Mouse (Mus musculus): ENCODE measurements around the gene Olfr690. TPM values are rescaled to one million over a fixed set of nuclear protein-coding genes. Genes with fewer than 3 reads are reported as not detected.

Gene Olfr690
- not detected in 2 replicates for polyA plus RNA-seq (2012; rRNA removed)

DNA sequence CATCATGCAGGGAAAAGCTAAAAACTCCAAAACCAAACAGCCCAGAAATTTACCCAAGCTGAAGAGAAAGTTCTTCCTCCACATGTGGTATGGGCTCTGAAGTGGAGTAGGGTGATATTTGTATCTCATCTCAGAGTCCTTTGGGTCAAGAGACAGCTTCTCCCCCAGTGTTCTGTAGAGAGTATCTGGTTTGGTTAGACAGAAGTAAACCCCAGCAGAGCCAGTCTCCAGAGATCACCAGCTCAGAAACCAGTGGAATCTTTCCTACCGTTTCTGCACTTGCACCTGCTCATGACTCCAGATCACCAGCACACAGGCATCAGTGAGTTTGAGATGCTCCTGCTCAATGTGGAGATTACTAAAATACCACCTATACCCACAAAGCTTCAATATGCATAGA is at the start of gene Olfr690:
Olfr690 (minus strand) TSS at position 101 of the 400 bp plus-strand sequence.
- 81% methylated on average over 1 of the region's 1 CpGs for WGBS
- Histone ChIP-seq H3K27me3 (ENCODE audit: control insufficient read depth, insufficient read depth, low read length) (no peaks in the 10 kb centered on the region), H3K4me1 (replicated peaks; ENCODE audit: control insufficient read depth, insufficient read depth, low read length) (no peaks in the 10 kb centered on the region), H3K36me3 (ENCODE audit: control insufficient read depth, insufficient read depth, low read length) (no peaks in the 10 kb centered on the region), H3K4me3 (ENCODE audit: control insufficient read depth, insufficient read depth, low read length) (no peak within 1 kb of the TSS), H3K27ac (ENCODE audit: control insufficient read depth, insufficient read depth, low read length) (no peak within 1 kb of the TSS)
- TF ChIP-seq CTCF (IDR thresholded peaks at IDR 0.05; ENCODE audit: borderline replicate concordance, control insufficient read depth, extremely low read depth, insufficient read depth, low read length, poor library complexity) (no peak), POLR2A (IDR thresholded peaks at IDR 0.05; ENCODE audit: control insufficient read depth, extremely low read depth, insufficient read depth, low read length, poor library complexity) (no peak)
- DNase-seq, result no peak

DNA sequence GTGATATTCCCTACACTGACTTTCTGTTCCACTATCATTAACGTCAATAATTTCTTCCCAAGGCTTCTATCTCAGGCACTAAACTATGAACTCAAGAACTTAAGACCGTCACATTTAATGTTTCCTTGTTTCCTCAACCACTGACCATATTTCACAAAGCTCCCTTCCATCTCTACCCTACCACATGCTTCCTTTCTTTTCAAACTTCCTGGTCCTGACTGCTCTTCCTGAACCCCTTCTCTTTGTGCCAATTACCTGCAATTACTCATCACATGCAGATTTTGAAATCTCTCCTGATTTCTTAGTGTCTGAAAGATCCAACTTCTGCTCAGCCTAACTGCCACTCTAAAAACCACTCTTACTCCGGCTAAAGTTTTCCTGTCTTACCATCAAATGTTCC is 46.4 kb upstream of the Olfr690 start:
- Histone ChIP-seq H3K27ac (ENCODE audit: control insufficient read depth, insufficient read depth, low read length) (no peak overlapping the region), H3K27me3 (ENCODE audit: control insufficient read depth, insufficient read depth, low read length) (no peaks in the 10 kb centered on the region), H3K36me3 (ENCODE audit: control insufficient read depth, insufficient read depth, low read length) (peaks cover 13% of the 10 kb centered on the region; the same call in 1 of the 2 replicates), H3K4me3 (ENCODE audit: control insufficient read depth, insufficient read depth, low read length) (no peak overlapping the region), H3K4me1 (replicated peaks; ENCODE audit: control insufficient read depth, insufficient read depth, low read length) (no peaks in the 10 kb centered on the region)
- no peak for TF ChIP-seq POLR2A (IDR thresholded peaks at IDR 0.05; ENCODE audit: control insufficient read depth, extremely low read depth, insufficient read depth, low read length, poor library complexity)
- no peak for TF ChIP-seq CTCF (IDR thresholded peaks at IDR 0.05; ENCODE audit: borderline replicate concordance, control insufficient read depth, extremely low read depth, insufficient read depth, low read length, poor library complexity)
- 95% methylated on average over 3 of the region's 3 CpGs for WGBS
- DNase-seq, result no peak

DNA sequence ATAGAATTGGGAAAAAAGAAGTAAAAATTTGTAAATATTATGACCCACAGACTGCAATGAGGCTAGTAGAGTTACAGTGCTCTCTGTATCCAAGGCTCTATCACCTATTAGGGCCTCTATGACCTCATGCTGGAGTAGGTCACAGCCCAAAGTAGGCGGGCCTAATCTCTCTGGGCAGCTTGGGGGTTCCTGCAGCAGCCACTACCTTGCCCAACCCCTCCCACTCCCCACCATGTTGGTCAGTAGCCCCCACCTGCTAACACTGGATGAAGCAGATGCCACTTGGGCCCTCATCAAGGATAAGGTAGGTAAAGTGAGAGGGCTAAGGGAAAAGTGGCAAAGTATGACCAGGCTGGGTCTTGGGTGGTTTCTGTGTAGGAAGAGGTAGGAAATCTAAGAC is 41.0 kb upstream of the Olfr690 start, which contains the start of gene Gm5901:
Gm5901 (plus strand) TSS at position 173 of the 400 bp plus-strand sequence.
- Histone ChIP-seq H3K36me3 (ENCODE audit: control insufficient read depth, insufficient read depth, low read length) (peaks cover 5% of the 10 kb centered on the region; the same call in 1 of the 2 replicates), H3K27me3 (ENCODE audit: control insufficient read depth, insufficient read depth, low read length) (no peaks in the 10 kb centered on the region), H3K4me3 (ENCODE audit: control insufficient read depth, insufficient read depth, low read length) (no peak within 1 kb of the TSS), H3K27ac (ENCODE audit: control insufficient read depth, insufficient read depth, low read length) (no peak within 1 kb of the TSS), H3K4me1 (replicated peaks; ENCODE audit: control insufficient read depth, insufficient read depth, low read length) (no peaks in the 10 kb centered on the region)
- no peak for DNase-seq
- TF ChIP-seq POLR2A (IDR thresholded peaks at IDR 0.05; ENCODE audit: control insufficient read depth, extremely low read depth, insufficient read depth, low read length, poor library complexity), result no peak
- no peak for TF ChIP-seq CTCF (IDR thresholded peaks at IDR 0.05; ENCODE audit: borderline replicate concordance, control insufficient read depth, extremely low read depth, insufficient read depth, low read length, poor library complexity)
- WGBS, result 80% methylated on average over 1 of the region's 1 CpGs

DNA sequence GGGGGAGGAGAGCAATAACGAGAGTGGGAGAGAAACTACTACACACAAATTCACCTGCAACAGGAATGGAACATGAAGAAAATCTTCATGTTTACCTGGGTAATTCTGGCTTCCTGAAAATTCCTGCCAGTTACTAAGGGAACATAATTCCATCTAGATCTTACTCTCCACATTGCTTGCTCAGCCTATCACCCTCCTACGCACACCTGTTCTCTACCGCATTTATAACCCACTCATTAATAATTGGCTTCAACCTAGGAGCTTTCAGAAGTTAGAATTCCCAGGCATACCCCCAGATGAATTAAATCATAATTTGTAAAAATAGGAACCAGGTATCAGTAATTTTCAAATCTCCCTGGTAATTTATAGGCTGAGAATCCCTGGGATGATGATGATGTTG is 40.1 kb upstream of the Olfr690 start:
- Histone ChIP-seq H3K4me3 (ENCODE audit: control insufficient read depth, insufficient read depth, low read length) (no peak overlapping the region), H3K36me3 (ENCODE audit: control insufficient read depth, insufficient read depth, low read length) (peaks cover 5% of the 10 kb centered on the region; the same call in 1 of the 2 replicates), H3K27me3 (ENCODE audit: control insufficient read depth, insufficient read depth, low read length) (no peaks in the 10 kb centered on the region), H3K4me1 (replicated peaks; ENCODE audit: control insufficient read depth, insufficient read depth, low read length) (no peaks in the 10 kb centered on the region), H3K27ac (ENCODE audit: control insufficient read depth, insufficient read depth, low read length) (no peak overlapping the region)
- no peak for DNase-seq
- TF ChIP-seq CTCF (IDR thresholded peaks at IDR 0.05; ENCODE audit: borderline replicate concordance, control insufficient read depth, extremely low read depth, insufficient read depth, low read length, poor library complexity), result no peak
- no peak for TF ChIP-seq POLR2A (IDR thresholded peaks at IDR 0.05; ENCODE audit: control insufficient read depth, extremely low read depth, insufficient read depth, low read length, poor library complexity)
- WGBS, result 94% methylated on average over 3 of the region's 3 CpGs

- H3K4me3 ChIP-seq (ENCODE audit: control insufficient read depth, insufficient read depth, low read length), result no peak overlapping the region
- no peaks in the 10 kb centered on the region for H3K4me1 ChIP-seq (replicated peaks; ENCODE audit: control insufficient read depth, insufficient read depth, low read length)
- H3K27me3 ChIP-seq (ENCODE audit: control insufficient read depth, insufficient read depth, low read length), result no peaks in the 10 kb centered on the region
- WGBS, result 74% methylated on average over 4 of the region's 4 CpGs
- no peak for DNase-seq
- H3K36me3 ChIP-seq (ENCODE audit: control insufficient read depth, insufficient read depth, low read length), result peaks cover 4% of the 10 kb centered on the region; the same call in 1 of the 2 replicates
- no peak overlapping the region for H3K27ac ChIP-seq (ENCODE audit: control insufficient read depth, insufficient read depth, low read length)
- TF ChIP-seq CTCF (IDR thresholded peaks at IDR 0.05; ENCODE audit: borderline replicate concordance, control insufficient read depth, extremely low read depth, insufficient read depth, low read length, poor library complexity) (no peak), POLR2A (IDR thresholded peaks at IDR 0.05; ENCODE audit: control insufficient read depth, extremely low read depth, insufficient read depth, low read length, poor library complexity) (no peak)
These were observed 39.6 kb upstream of the Olfr690 start for GRCm38 (mm10) chr7:105373509-105373908.

DNA sequence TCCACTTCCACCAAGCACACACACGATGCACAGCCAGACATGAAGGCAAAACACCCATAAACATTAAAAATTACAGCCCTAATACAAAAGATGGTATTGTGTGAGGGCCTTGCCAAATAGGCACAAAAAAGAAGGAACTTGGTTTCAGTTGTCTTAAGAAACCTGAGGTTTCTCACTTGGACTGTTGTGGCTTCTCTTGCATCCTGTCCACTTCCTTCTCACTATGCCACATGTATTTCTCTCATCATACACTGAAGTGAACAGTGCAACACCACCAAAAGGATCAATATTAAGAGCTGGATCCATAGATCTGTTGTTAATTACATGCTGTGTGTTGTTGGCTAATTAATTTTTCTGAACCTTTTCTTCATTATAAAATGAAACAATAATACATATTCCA is 39.0 kb upstream of the Olfr690 start:
- no peak for TF ChIP-seq CTCF (IDR thresholded peaks at IDR 0.05; ENCODE audit: borderline replicate concordance, control insufficient read depth, extremely low read depth, insufficient read depth, low read length, poor library complexity)
- TF ChIP-seq POLR2A (IDR thresholded peaks at IDR 0.05; ENCODE audit: control insufficient read depth, extremely low read depth, insufficient read depth, low read length, poor library complexity), result no peak
- Histone ChIP-seq H3K36me3 (ENCODE audit: control insufficient read depth, insufficient read depth, low read length) (no peaks in the 10 kb centered on the region), H3K27me3 (ENCODE audit: control insufficient read depth, insufficient read depth, low read length) (no peaks in the 10 kb centered on the region), H3K4me3 (ENCODE audit: control insufficient read depth, insufficient read depth, low read length) (no peak overlapping the region), H3K27ac (ENCODE audit: control insufficient read depth, insufficient read depth, low read length) (no peak overlapping the region), H3K4me1 (replicated peaks; ENCODE audit: control insufficient read depth, insufficient read depth, low read length) (no peaks in the 10 kb centered on the region)
- 11% methylated on average over 1 of the region's 1 CpGs for WGBS
- no peak for DNase-seq

- Histone ChIP-seq H3K36me3 (ENCODE audit: control insufficient read depth, insufficient read depth, low read length) (no peaks in the 10 kb centered on the region), H3K4me1 (replicated peaks; ENCODE audit: control insufficient read depth, insufficient read depth, low read length) (no peaks in the 10 kb centered on the region), H3K27me3 (ENCODE audit: control insufficient read depth, insufficient read depth, low read length) (no peaks in the 10 kb centered on the region), H3K27ac (ENCODE audit: control insufficient read depth, insufficient read depth, low read length) (no peak overlapping the region), H3K4me3 (ENCODE audit: control insufficient read depth, insufficient read depth, low read length) (no peak overlapping the region)
- 97% methylated on average over 4 of the region's 4 CpGs for WGBS
- TF ChIP-seq POLR2A (IDR thresholded peaks at IDR 0.05; ENCODE audit: control insufficient read depth, extremely low read depth, insufficient read depth, low read length, poor library complexity) (no peak), CTCF (IDR thresholded peaks at IDR 0.05; ENCODE audit: borderline replicate concordance, control insufficient read depth, extremely low read depth, insufficient read depth, low read length, poor library complexity) (no peak)
- DNase-seq, result no peak
These were observed 34.6 kb upstream of the Olfr690 start for GRCm38 (mm10) chr7:105368521-105368920.

Data from thymus, adult 2 months (tissue).